Mouse (Mus musculus) heart, embryonic 16.5 days (tissue): Measurements from ENCODE around the gene Thtpa. TPM values are rescaled to one million over a fixed set of nuclear protein-coding genes. Genes with fewer than 3 reads are reported as not detected.

Experiments used
- ATAC-seq: fragments of 200-750 bp; cut with Nextera tagmentation; replicated peaks from 2 replicates; pipeline ENCODE4 v1.8.0; 2017; ENCODE audit warnings: moderate number of reproducible peaks; ENCODE audit not compliant: insufficient read depth, low FRiP score; ENCODE audit errors: extremely low read depth
- H3K27ac ChIP-seq: fragments of 300-500 bp; sonication (generic); 2 replicates; pipeline ENCODE4 v1.5.1; 2014; ENCODE audit warnings: mild to moderate bottlenecking, low read length, control low read depth, moderate library complexity
- H3K27me3 ChIP-seq: fragments of 300-500 bp; sonication (generic); 2 replicates; pipeline ENCODE4 v1.6.1; 2014; ENCODE audit warnings: low read length, mixed read lengths; ENCODE audit not compliant: control insufficient read depth, insufficient read depth
- H3K36me3 ChIP-seq: fragments of 300-500 bp; sonication (generic); 2 replicates; pipeline ENCODE4 v1.6.1; 2014; ENCODE audit not compliant: control insufficient read depth, insufficient read depth
- H3K4me1 ChIP-seq: fragments of 300-500 bp; sonication (generic); 2 replicates; pipeline ENCODE4 v1.6.1; 2014; ENCODE audit warnings: low read length, mixed read lengths; ENCODE audit not compliant: control insufficient read depth, insufficient read depth
- H3K4me2 ChIP-seq: fragments of 300-500 bp; sonication (generic); 2 replicates; pipeline ENCODE4 v1.6.1; 2014; ENCODE audit warnings: low read depth, mild to moderate bottlenecking, control low read depth, low read length
- H3K4me3 ChIP-seq: fragments of 300-500 bp; sonication (generic); 2 replicates; pipeline ENCODE4 v1.5.1; 2014; ENCODE audit warnings: mild to moderate bottlenecking, control low read depth, low read length
- H3K9ac ChIP-seq: fragments of 300-500 bp; sonication (generic); 2 replicates; pipeline ENCODE4 v1.6.1; 2014; ENCODE audit warnings: low read length, control low read depth
- H3K9me3 ChIP-seq: fragments of 300-500 bp; sonication (generic); replicated peaks from 2 replicates; pipeline ENCODE4 v1.6.1; 2016; ENCODE audit warnings: low read length; ENCODE audit not compliant: control insufficient read depth
- WGBS: fragments of 180-500 bp; shearing (Covaris S2); extraction: QIAGEN DNeasy Blood & Tissue Kit; methylation state at CpG from one replicate; pipeline ENCODE4 v1.1.7; 2014; 5-methylcytosine and 5-hydroxymethylcytosine counted together
- polyA plus RNA-seq: library from polyadenylated mRNA; unstranded; fragments of >200 nt; fragmentation: Nextera tagmentation; extraction: Ambion mirVana; gene quantifications from 2 replicates; pipeline ENCODE4 v1.2.1, GENCODE M21; 2015

The Thtpa gene
- polyA plus RNA-seq, 1 experiment from 2014 or later = 16.9 TPM

GRCm38 (mm10) chr14:55114759-55115701 is 20.4 kb downstream of the Thtpa start:
- Histone ChIP-seq H3K4me2 (peak overlapping the region; percentile 100), H3K9me3 (no peaks in the 10 kb centered on the region), H3K4me1 (peaks cover 14% of the 10 kb centered on the region), H3K36me3 (no peaks in the 10 kb centered on the region), H3K4me3 (peak overlapping the region; percentile 67), H3K27ac (no peak overlapping the region), H3K27me3 (peaks cover 67% of the 10 kb centered on the region), H3K9ac (peak overlapping the region; percentile 69)
- peak; percentile 32 for ATAC-seq
- under 1% methylated on average over 72 of the region's 78 CpGs for WGBS

DNA sequence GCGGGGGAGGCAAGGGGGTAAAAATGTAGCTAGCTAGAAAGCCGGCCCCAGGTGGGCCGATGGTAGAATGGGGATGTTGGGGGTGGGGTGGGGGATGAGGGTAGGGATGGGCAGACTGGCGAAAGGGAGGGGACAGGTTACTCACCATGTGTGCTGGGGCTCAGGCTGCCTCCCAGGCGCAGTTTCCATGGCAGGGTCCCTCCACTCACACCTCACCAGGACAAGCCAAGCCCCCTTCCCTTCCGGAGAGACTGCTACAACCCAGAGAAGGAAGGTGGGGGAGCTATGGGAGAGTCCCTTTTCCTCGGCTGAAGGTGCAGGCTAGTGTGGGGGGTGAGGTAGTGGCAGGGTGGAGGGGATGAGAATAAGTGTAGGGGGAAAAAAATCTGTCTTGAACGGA is 21.3 kb downstream of the Thtpa start:
- H3K36me3 ChIP-seq = no peaks in the 10 kb centered on the region
- H3K27ac ChIP-seq = no peak overlapping the region
- under 1% methylated on average over 8 of the region's 8 CpGs for WGBS
- H3K4me1 ChIP-seq = peaks cover 14% of the 10 kb centered on the region
- peaks cover 60% of the 10 kb centered on the region for H3K27me3 ChIP-seq
- no peak overlapping the region; the same call in 1 of the 2 replicates for H3K4me3 ChIP-seq
- H3K9ac ChIP-seq = no peak overlapping the region
- H3K4me2 ChIP-seq = peak overlapping the region; percentile 100
- ATAC-seq = no peak
- no peaks in the 10 kb centered on the region for H3K9me3 ChIP-seq

- Histone ChIP-seq H3K27ac (no peak within 1 kb of the TSS), H3K4me2 (peak within 1 kb of the TSS; percentile 20; the same call in 1 of the 2 replicates), H3K4me3 (no peak within 1 kb of the TSS; the same call in 1 of the 2 replicates), H3K4me1 (peaks cover 14% of the 10 kb centered on the region), H3K9ac (no peak within 1 kb of the TSS), H3K27me3 (peaks cover 54% of the 10 kb centered on the region), H3K36me3 (no peaks in the 10 kb centered on the region), H3K9me3 (no peaks in the 10 kb centered on the region)
- no peak for ATAC-seq
- WGBS = 9% methylated on average over 21 of the region's 21 CpGs
These were observed 22.0 kb downstream of the Thtpa start, which contains the start of gene Jph4 for GRCm38 (mm10) chr14:55116425-55117200. TSS of gene Jph4 (minus strand) at chr14:55116935.

- Histone ChIP-seq H3K27ac (no peak overlapping the region), H3K9ac (no peak overlapping the region), H3K9me3 (no peaks in the 10 kb centered on the region), H3K36me3 (no peaks in the 10 kb centered on the region), H3K4me2 (no peak overlapping the region), H3K4me1 (peaks cover 23% of the 10 kb centered on the region), H3K4me3 (no peak overlapping the region), H3K27me3 (peaks cover 36% of the 10 kb centered on the region)
- WGBS = 57% methylated on average over 4 of the region's 4 CpGs
- ATAC-seq = no peak
These were observed 24.3 kb downstream of the Thtpa start for GRCm38 (mm10) chr14:55118852-55119251.

- Histone ChIP-seq H3K27me3 (peaks cover 29% of the 10 kb centered on the region), H3K36me3 (no peaks in the 10 kb centered on the region), H3K4me1 (peaks cover 19% of the 10 kb centered on the region), H3K9ac (no peak overlapping the region), H3K27ac (no peak overlapping the region), H3K9me3 (no peaks in the 10 kb centered on the region), H3K4me2 (no peak overlapping the region), H3K4me3 (no peak overlapping the region)
- no peak for ATAC-seq
- WGBS = 79% methylated on average over 4 of the region's 4 CpGs
These were observed 25.0 kb downstream of the Thtpa start for GRCm38 (mm10) chr14:55119421-55120134.

DNA sequence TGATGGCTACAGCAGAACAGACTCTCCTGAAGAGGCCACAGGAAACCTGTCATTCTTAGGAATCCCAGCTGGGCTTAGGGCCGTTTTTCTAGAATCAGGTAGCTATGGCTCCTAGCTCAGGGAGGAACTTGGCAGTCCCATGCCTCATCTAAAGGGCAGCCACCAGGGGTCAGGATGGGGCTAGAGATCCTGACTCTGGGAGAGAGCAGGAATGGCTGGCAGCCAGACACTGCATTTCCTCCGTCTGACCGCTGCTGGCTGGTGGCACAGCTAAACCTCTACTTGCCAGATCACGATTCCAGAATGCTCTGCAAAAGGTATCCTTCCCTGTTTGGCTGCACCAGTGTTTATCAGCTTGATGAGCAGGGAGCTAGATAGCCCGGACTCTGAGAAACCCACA is 27.4 kb downstream of the Thtpa start:
- H3K9ac ChIP-seq = peak overlapping the region; percentile 41
- H3K4me1 ChIP-seq = peaks cover 9% of the 10 kb centered on the region
- H3K36me3 ChIP-seq = no peaks in the 10 kb centered on the region
- peak overlapping the region; percentile 58 for H3K4me2 ChIP-seq
- peak; percentile 83 for ATAC-seq
- peaks cover 8% of the 10 kb centered on the region for H3K27me3 ChIP-seq
- under 1% methylated on average over 5 of the region's 5 CpGs for WGBS
- H3K27ac ChIP-seq = peak overlapping the region; percentile 25; the same call in 1 of the 2 replicates
- peak overlapping the region; percentile 24; the same call in 1 of the 2 replicates for H3K4me3 ChIP-seq
- no peaks in the 10 kb centered on the region for H3K9me3 ChIP-seq

DNA sequence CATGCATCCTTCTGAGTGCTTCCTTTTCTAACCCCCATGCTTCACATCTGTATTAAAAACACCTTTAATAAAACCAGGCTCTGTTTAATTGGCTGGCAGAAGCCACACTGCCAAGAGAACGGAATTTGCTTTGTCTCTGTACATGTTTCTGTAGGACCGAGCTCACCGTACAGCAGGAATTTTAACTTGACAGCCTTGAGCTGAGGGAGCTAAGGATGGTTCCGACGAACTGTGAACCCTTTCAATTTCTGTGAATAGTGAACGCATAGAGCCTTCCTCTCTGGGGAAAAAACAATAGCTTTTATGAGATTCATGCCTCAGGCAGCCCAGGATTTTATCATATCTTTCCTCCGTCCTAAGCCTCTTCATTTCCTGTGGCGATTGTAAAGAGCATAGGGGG is 27.8 kb downstream of the Thtpa start:
- 31% methylated on average over 8 of the region's 8 CpGs for WGBS
- ATAC-seq = 0 out of 2 replicates have a peak, but pooled peaks have one; percentile 14
- no peaks in the 10 kb centered on the region for H3K9me3 ChIP-seq
- H3K27me3 ChIP-seq = peaks cover 4% of the 10 kb centered on the region
- H3K4me2 ChIP-seq = peak overlapping the region; percentile 58
- peaks cover 9% of the 10 kb centered on the region for H3K4me1 ChIP-seq
- H3K36me3 ChIP-seq = no peaks in the 10 kb centered on the region
- peak overlapping the region; percentile 25; the same call in 1 of the 2 replicates for H3K27ac ChIP-seq
- peak overlapping the region; percentile 41 for H3K9ac ChIP-seq
- peak overlapping the region; percentile 24; the same call in 1 of the 2 replicates for H3K4me3 ChIP-seq

DNA sequence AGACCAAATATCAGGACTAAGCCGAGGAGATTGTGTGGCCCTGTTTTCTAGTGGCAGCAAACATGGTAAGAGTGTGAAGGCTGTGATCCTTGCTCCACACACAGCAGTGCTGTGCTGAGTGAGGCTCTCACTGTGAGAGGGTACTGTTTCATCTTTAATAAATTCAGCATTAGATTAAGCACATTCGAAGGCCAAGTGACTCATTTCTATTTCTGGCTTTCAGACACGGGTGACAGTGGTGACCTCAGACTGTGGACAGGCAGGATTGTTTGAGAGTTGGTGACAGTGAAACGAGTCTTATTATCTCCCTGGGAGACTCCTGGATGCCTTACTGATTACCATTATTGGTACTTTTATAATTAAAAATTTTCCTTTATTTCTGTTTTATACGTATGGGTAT is 31.1 kb downstream of the Thtpa start:
- no peak overlapping the region for H3K4me2 ChIP-seq
- ATAC-seq = no peak
- H3K4me3 ChIP-seq = no peak overlapping the region
- H3K9me3 ChIP-seq = no peaks in the 10 kb centered on the region
- H3K36me3 ChIP-seq = no peaks in the 10 kb centered on the region
- H3K9ac ChIP-seq = no peak overlapping the region
- 51% methylated on average over 5 of the region's 5 CpGs for WGBS
- H3K27ac ChIP-seq = no peak overlapping the region
- H3K4me1 ChIP-seq = peaks cover 9% of the 10 kb centered on the region
- H3K27me3 ChIP-seq = no peaks in the 10 kb centered on the region
